Mouse (Mus musculus) mouse trophoblast stem cell (cell line): ENCODE measurements around the gene Ankdd1a.

Source experiments
- in situ Hi-C, 2 experiments: fragments of 300-500 bp; cut with MseI, MboI; formaldehyde crosslinking; loops; 2 replicates in 1 of 2; 3 replicates in 1 of 2; pipeline ENCODE4 v1.15.1; 2025

The Ankdd1a gene

GRCm38 (mm10) chr9:65519807-65520504, at the start of gene Ankdd1a:
Ankdd1a (minus strand) TSS chr9:65520193.
- in situ Hi-C loops: loop anchor here in 1 of 2 experiments (5.0 kb wide), 1 partner anchor 62 kb away; the partner anchor contains the start of gene Plekho2

GRCm38 (mm10) chr9:65569491-65569971, 49.5 kb upstream of the Ankdd1a start:
- in situ Hi-C loops: no loop called here

- in situ Hi-C loops: no loop called here
These were observed 48.8 kb upstream of the Ankdd1a start for GRCm38 (mm10) chr9:65568787-65569186.

- in situ Hi-C loops: no loop called here
These were observed 44.7 kb upstream of the Ankdd1a start for GRCm38 (mm10) chr9:65564698-65565097.

GRCm38 (mm10) chr9:65563073-65563472, 43.1 kb upstream of the Ankdd1a start:
- in situ Hi-C loops: no loop called here

- in situ Hi-C loops: no loop called here
These were observed 42.1 kb upstream of the Ankdd1a start for GRCm38 (mm10) chr9:65562081-65562506.

GRCm38 (mm10) chr9:65561016-65561415, 41.0 kb upstream of the Ankdd1a start:
- in situ Hi-C loops: no loop called here

- in situ Hi-C loops: no loop called here
These were observed 38.8 kb upstream of the Ankdd1a start for GRCm38 (mm10) chr9:65558806-65559205.

- in situ Hi-C loops: no loop called here
These were observed 37.0 kb upstream of the Ankdd1a start for GRCm38 (mm10) chr9:65556979-65557378.

GRCm38 (mm10) chr9:65556349-65556748, 36.4 kb upstream of the Ankdd1a start:
- in situ Hi-C loops: no loop called here

GRCm38 (mm10) chr9:65555621-65556020, 35.6 kb upstream of the Ankdd1a start:
- in situ Hi-C loops: no loop called here

- in situ Hi-C loops: no loop called here
These were observed 35.0 kb upstream of the Ankdd1a start for GRCm38 (mm10) chr9:65555001-65555405.

GRCm38 (mm10) chr9:65552711-65553110, 32.7 kb upstream of the Ankdd1a start:
- in situ Hi-C loops: no loop called here

- in situ Hi-C loops: no loop called here
These were observed 32.1 kb upstream of the Ankdd1a start for GRCm38 (mm10) chr9:65552141-65552540.

GRCm38 (mm10) chr9:65551035-65551434, 31.0 kb upstream of the Ankdd1a start:
- in situ Hi-C loops: no loop called here

GRCm38 (mm10) chr9:65550079-65550831, 30.3 kb upstream of the Ankdd1a start:
- in situ Hi-C loops: no loop called here

- in situ Hi-C loops: no loop called here
These were observed 29.6 kb upstream of the Ankdd1a start for GRCm38 (mm10) chr9:65549643-65550042.

GRCm38 (mm10) chr9:65549139-65549538, 29.1 kb upstream of the Ankdd1a start:
- in situ Hi-C loops: no loop called here

GRCm38 (mm10) chr9:65548311-65548710, 28.3 kb upstream of the Ankdd1a start:
- in situ Hi-C loops: no loop called here

- in situ Hi-C loops: no loop called here
These were observed 27.9 kb upstream of the Ankdd1a start for GRCm38 (mm10) chr9:65547844-65548243.

- in situ Hi-C loops: no loop called here
These were observed 27.1 kb upstream of the Ankdd1a start for GRCm38 (mm10) chr9:65547111-65547510.

- in situ Hi-C loops: no loop called here
These were observed 26.4 kb upstream of the Ankdd1a start for GRCm38 (mm10) chr9:65546413-65546695.
